Mouse (Mus musculus) cerebellum, postnatal 10 days (tissue): ENCODE data around the gene Gabpb2.

ENCODE experiments used
- DNase-seq, 2 experiments: peaks; one replicate each; pipeline ENCODE4 v3.0.0; 2021; ENCODE audit warnings: mixed read lengths in 2 of 2

The Gabpb2 gene

DNA sequence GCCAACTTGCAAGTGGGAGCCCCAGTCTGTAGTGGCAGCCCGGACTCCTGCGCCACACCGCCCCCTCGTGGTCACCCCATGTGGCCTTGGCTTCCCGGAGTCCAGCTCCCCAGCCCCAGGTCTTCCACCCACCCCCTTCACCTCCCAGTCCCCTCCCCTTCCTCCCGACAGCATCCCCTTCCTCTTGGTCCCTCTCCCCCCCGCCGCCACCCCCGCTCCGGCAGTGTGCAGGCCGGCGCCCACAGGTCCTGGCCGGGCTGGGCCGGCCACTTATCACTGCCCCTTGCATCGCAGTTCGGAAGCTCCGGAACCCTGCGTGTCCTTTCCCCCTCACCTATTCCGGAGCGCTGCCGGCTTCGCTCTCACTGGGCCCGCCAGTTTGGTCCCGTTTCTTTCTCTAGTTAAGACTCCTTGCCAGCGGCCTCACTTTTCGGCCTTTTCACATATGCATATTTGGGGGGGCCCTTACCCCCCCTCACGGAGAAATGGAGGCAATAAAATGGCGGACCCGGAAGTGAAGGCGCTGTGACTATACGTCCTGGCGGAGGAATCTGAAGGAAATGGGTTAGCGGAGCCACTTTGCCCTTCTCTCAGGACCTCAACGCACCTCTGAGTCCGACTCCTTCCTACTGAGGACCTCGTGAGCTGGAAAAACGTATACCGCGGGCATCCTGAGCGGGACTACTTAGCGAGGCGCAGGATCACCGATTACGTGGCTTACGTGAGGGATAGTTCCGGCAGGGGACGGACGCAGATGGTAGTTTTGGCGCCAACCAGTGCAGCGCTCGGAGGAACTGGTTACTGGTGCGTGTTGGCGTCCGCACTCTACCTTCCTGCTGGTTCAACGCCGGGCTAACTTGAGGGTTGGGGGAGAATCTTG lies at the start of gene Gabpb2:
Gene Gabpb2, minus strand, starts transcription at position 662 of the 880 bp plus-strand sequence.
- peak; percentile 97 for DNase-seq

GRCm38 (mm10) chr3:95266052-95266451 lies 48.3 kb upstream of the Gabpb2 start:
- no peak for DNase-seq

DNA sequence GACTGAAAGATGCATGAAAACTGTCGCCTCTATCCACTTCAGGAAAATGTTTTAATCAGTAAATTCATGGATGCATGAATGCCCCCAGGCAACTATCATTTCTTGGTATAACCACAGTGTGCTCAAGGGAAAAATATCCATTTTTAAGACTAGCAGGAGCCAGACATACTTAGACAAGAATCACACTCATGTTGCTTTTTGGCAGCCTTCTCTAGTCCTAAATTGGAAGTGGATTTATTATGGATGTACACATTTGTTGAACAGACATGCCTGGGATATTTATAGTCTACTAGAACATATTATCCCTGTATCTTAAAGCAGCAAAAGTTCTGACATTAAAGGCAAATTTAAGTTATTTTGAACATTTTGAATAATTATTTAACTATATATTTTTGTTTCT lies 47.0 kb upstream of the Gabpb2 start:
- no peak for DNase-seq

GRCm38 (mm10) chr3:95263089-95263739 lies 45.5 kb upstream of the Gabpb2 start:
- peak; percentile 79 for DNase-seq

- DNase-seq: no peak
Measured at GRCm38 (mm10) chr3:95261975-95262374, 44.3 kb upstream of the Gabpb2 start.

- no peak for DNase-seq
Measured at GRCm38 (mm10) chr3:95256931-95257330, 39.2 kb upstream of the Gabpb2 start.

GRCm38 (mm10) chr3:95250783-95251424 lies 33.2 kb upstream of the Gabpb2 start, which contains the start of gene Bnipl:
Bnipl (minus strand) TSS chr3:95251193.
- no peak for DNase-seq

DNA sequence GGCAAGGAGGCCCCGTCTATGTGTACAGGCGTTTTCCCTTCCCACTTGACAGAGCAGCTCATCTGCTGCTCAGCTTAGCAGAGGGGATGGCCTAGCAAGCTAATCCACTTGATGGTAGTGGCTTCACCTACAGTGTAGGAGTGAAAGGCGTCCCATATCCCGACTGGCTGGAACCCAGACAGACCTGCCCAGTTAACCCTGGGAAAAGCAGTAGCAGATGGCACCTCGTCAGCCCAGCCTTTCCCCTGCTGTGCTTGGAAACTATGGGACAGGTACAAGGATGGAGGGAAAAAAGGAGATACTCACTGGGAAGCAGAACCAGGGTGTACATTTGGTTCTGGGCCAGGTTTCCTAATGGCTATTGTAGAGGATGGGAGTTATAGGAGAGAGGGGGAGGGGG lies 32.6 kb upstream of the Gabpb2 start:
- DNase-seq: peak; percentile 61 to 63

DNA sequence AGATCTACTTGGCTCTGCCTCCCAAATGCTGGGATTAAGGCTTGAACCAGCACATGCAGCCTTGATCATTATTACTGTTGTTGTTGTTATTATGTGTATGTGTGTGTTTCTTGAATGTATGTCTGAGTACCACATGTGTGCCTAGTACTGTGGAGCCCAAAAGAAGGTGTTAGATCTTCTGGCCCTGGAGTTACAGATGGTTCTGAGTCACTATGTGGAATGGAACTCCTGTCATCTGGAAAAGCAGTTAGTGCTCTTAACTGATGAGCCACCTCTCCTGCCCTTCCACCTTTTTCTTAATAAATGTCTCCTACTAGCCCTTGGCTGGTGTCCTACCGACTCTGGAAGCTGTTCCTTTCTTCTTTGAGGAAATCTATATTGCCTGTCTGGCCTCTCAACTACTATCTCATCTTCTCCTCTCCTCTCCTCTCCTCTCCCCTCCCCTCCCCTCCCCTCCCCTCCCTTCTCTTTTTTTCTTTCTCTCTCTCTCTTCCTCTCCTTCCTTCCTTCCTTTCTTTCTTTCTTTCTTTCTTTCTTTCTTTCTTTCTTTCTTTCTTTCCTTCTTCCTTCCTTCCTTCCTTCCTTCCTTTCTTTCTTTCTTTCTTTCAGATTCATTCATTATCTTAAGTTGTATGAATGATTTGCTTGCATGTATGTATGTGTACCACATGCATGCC lies 30.1 kb upstream of the Gabpb2 start:
- DNase-seq: no peak

DNA sequence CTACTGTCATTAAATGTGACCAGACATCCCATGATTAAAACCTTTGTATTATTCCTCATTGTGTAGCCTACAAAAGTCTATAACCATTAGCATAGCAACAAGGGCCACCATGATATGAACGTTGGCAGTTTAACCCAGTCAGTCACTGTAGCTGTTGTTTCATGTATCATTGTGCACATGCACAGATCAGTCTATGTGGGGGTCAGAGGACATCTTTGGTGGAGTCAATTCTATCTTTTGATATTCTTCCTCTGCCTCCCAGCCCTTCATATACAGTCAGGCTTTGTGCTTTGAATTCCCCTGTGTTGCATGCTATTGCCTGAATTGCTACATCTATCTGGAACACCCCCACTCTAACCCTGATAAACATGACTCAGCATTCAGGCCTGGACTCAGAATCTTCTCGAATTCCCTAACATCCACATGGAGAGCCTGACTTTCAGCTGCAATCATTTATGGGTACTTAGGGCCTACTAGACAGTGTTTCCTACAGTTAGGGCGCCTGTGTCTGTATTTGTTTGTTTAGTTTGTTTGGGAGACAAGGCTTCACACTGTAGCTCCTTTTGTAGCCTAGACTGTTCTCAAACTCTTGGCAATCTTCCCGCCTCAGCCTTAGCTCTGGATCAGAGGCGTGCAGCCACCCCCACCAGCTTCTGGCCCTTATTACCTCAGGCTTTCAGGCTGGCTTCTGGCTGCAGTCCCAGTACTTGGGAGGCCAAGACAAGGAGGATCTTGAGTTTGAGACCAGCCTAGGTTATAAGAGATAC lies 28.9 kb upstream of the Gabpb2 start:
- peak; percentile 76 to 78 for DNase-seq

- no peak for DNase-seq
Measured at GRCm38 (mm10) chr3:95243086-95243485, 25.4 kb upstream of the Gabpb2 start.

DNA sequence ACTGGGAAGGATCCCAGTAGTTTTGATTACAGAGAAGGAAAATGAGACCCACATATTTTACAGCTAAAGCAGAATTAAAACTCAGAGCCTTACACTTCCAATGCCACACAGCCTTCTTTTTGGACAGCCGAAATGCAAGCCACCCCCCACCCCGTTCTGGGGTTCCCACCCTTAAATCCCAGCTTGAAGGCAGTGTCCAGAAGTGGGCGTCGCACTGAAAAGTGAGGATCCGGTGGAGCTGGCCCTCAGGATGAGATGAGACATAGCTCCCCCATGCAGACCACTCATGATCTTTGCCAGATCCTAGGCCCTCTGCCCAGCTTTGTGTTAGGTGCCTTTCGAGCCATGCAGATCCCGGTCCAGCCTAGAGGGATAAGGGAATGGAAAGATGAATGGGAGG lies 23.8 kb upstream of the Gabpb2 start, which contains the start of gene Gm128:
Gene Gm128, minus strand, starts transcription at position 101 of the 400 bp plus-strand sequence.
- no peak for DNase-seq

DNA sequence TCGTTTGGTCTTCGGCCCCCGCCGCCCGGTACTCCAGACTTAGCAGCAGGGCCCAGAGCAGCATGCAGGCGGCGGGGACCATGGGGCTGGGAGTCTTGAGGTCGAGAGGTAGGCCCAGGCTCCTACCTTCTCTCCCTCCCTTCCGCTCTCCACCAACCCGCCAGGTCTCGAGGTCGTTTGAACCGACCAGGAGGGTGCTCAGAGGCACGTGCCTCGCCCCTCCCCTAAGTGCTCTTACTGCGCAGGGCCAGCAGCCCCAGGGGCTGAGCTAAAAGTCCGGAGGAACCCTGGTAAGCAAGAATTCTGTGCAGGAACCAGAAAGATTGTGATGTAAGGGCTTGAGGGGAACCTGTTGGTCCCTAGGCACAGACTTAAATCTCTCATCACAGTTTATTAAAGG lies 23.2 kb upstream of the Gabpb2 start:
- DNase-seq: no peak

GRCm38 (mm10) chr3:95239971-95240370 lies 22.3 kb upstream of the Gabpb2 start:
- no peak for DNase-seq

DNA sequence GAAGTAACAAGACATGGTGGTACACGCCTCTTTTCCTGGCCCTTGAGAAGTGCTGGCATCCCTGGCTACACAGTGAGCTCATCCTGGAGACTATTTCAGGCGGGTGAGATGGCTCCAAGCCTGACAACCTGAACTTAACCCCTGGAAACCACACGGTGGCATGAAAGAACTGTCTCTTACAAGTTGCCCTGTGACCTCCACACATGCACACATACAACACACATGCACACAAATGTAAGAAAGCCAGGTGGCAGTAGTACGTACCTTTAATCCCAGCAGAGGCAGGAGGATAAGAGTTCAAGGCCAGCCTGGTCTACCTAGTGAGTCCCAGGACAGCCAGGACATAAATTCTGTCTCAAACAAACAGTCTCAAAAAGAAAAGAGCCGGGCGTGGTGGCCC lies 21.3 kb upstream of the Gabpb2 start:
- DNase-seq: no peak

GRCm38 (mm10) chr3:95237541-95238099 lies 19.9 kb upstream of the Gabpb2 start:
- no peak for DNase-seq

- DNase-seq: no peak
Measured at GRCm38 (mm10) chr3:95235386-95236301, 17.9 kb upstream of the Gabpb2 start.

DNA sequence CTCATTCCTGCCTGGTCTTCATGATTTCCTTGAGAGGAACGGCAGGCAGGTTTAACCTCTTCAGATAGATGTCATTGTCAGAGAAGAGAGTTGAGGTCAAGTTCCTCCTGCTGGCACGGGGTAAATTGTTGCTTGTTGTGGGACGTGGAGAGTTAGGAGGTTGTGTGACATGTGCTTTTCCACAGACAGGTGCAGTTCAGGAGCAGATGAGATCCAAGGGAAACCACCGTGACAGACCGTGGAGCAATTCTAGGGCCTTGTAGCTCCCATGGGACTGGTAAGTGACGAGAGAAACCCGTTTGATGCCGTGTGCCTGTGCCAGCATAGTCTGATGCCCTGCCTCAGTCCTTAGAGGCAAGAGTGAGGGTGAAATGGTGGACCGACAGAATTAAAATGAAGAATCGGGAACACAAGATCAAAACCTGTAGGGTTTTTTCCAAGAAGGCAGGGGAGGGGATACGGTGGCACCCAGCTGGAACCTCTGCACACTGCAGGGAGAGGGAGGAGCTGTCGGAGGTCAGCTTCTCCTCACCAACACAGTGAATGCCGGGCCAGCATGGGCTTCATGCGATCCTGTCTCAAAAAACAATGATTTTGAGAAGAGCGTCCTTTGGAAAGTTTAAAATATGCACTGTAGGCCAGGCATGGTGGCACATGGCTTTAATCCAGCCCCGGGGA lies 15.7 kb upstream of the Gabpb2 start:
- DNase-seq: no peak

DNA sequence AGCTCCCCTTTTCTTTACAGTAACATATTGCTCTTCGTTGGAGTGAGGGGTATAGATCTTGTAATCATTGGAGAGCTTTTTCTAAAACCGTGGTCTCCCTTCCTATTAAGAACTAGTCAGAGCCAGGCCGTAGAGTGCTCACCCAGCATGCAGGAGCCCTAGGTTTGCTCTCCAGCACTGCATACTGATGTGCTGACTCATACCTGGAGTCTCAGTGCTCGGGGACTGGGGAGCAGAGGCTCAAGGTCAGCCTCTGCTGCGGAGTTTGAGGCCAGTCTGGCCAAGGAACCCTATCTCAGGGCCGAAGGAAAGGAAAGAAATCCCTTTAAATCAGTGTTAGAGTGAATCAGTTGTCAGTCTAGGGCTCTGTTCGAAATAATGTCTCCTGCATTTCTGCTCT lies 15.1 kb upstream of the Gabpb2 start:
- DNase-seq: no peak
